Mouse (Mus musculus) liver, postnatal 0 days (tissue): ENCODE results near the gene Rhoc.

Experiments used
- CTCF ChIP-seq: sonication (generic); IDR thresholded peaks from 2 replicates; pipeline ENCODE4 v1.5.1; 2016; ENCODE audit warnings: antibody characterized with exemption, low read depth
- EP300 ChIP-seq: IDR thresholded peaks from 2 replicates; pipeline ENCODE4 v1.6.1; 2016; ENCODE audit warnings: antibody characterized with exemption, low read depth, mild to moderate bottlenecking

GRCm38 (mm10) chr3:104801481-104801880, 13.3 kb downstream of the Rhoc start:
- no peak for TF ChIP-seq CTCF
- no peak for TF ChIP-seq EP300
